Mouse (Mus musculus): ENCODE results near the gene Klk1b5. TPM values are rescaled to one million over a fixed set of nuclear protein-coding genes. Genes with fewer than 3 reads are reported as not detected.

Klk1b5 gene
- not detected for polyA plus RNA-seq (2015; fragmentation: Illumina TruSeq; extraction: RNeasy Lipid Tissue Mini Kit (QIAGEN cat#74804); ENCODE audit: insufficient read depth, low replicate concordance)

GRCm38 (mm10) chr7:44215645-44216044, at the start of gene Klk1b5:
Klk1b5 (plus strand) TSS chr7:44215945.

GRCm38 (mm10) chr7:44187936-44188335, 27.8 kb upstream of the Klk1b5 start, which contains the start of gene Klk1b24:
Klk1b24 (plus strand) TSS chr7:44188236.

GRCm38 (mm10) chr7:44197891-44198290, 17.9 kb upstream of the Klk1b5 start, which contains the start of gene Klk1b3:
Klk1b3 (plus strand) TSS chr7:44198191.

GRCm38 (mm10) chr7:44207135-44207534, 8.6 kb upstream of the Klk1b5 start, which contains the start of gene Klk1b4:
Klk1b4 (plus strand) TSS chr7:44207435.

GRCm38 (mm10) chr7:44225076-44225475, 9.3 kb downstream of the Klk1b5 start, which contains the start of gene Klk1:
Klk1 (plus strand) TSS chr7:44225360.

GRCm38 (mm10) chr7:44235909-44236308, 20.2 kb downstream of the Klk1b5 start, which contains the start of gene Gm36864:
Gm36864 (plus strand) TSS chr7:44236177.

GRCm38 (mm10) chr7:44246055-44246983, 30.6 kb downstream of the Klk1b5 start, which contains the start of the genes 1700028J19Rik and 2410002F23Rik:
1700028J19Rik (minus strand) TSS chr7:44246695.
2410002F23Rik (plus strand) TSS chr7:44246722.

GRCm38 (mm10) chr7:44257278-44257677, 41.5 kb downstream of the Klk1b5 start, which contains the start of gene Acp4:
Acp4 (minus strand) TSS chr7:44257378.

GRCm38 (mm10) chr7:44261147-44261546, 45.4 kb downstream of the Klk1b5 start, which contains the start of gene Gm15517:
Gm15517 (plus strand) TSS chr7:44261447.

Other genes with a start within 250 kb of the Klk1b5 start
- not detected for gene Klk1b1, start 249.2 kb upstream of the Klk1b5 start, polyA plus RNA-seq (2015; fragmentation: Illumina TruSeq; extraction: RNeasy Lipid Tissue Mini Kit (QIAGEN cat#74804); ENCODE audit: insufficient read depth, low replicate concordance)
- gene Klk1b9, start 239.9 kb upstream of the Klk1b5 start, polyA plus RNA-seq (2015; fragmentation: Illumina TruSeq; extraction: RNeasy Lipid Tissue Mini Kit (QIAGEN cat#74804); ENCODE audit: insufficient read depth, low replicate concordance) = not detected
- gene Klk1b11, start 220.1 kb upstream of the Klk1b5 start, polyA plus RNA-seq (2015; fragmentation: Illumina TruSeq; extraction: RNeasy Lipid Tissue Mini Kit (QIAGEN cat#74804); ENCODE audit: insufficient read depth, low replicate concordance) = not detected
- not detected for gene Klk1b26, start 203.8 kb upstream of the Klk1b5 start, polyA plus RNA-seq (2015; fragmentation: Illumina TruSeq; extraction: RNeasy Lipid Tissue Mini Kit (QIAGEN cat#74804); ENCODE audit: insufficient read depth, low replicate concordance)
- 1.4 TPM for gene Klk1b27, start 163.7 kb upstream of the Klk1b5 start, polyA plus RNA-seq (2015; fragmentation: Illumina TruSeq; extraction: RNeasy Lipid Tissue Mini Kit (QIAGEN cat#74804); ENCODE audit: insufficient read depth, low replicate concordance)
- not detected for gene Klk1b21, start 113.6 kb upstream of the Klk1b5 start, polyA plus RNA-seq (2015; fragmentation: Illumina TruSeq; extraction: RNeasy Lipid Tissue Mini Kit (QIAGEN cat#74804); ENCODE audit: insufficient read depth, low replicate concordance)
- gene Klk1b22, start 103.3 kb upstream of the Klk1b5 start, polyA plus RNA-seq (2015; fragmentation: Illumina TruSeq; extraction: RNeasy Lipid Tissue Mini Kit (QIAGEN cat#74804); ENCODE audit: insufficient read depth, low replicate concordance) = not detected
- gene Klk1b16, start 79.2 kb upstream of the Klk1b5 start, polyA plus RNA-seq (2015; fragmentation: Illumina TruSeq; extraction: RNeasy Lipid Tissue Mini Kit (QIAGEN cat#74804); ENCODE audit: insufficient read depth, low replicate concordance) = not detected
- not detected for gene Klk1b24, start 27.7 kb upstream of the Klk1b5 start, polyA plus RNA-seq (2015; fragmentation: Illumina TruSeq; extraction: RNeasy Lipid Tissue Mini Kit (QIAGEN cat#74804); ENCODE audit: insufficient read depth, low replicate concordance)
- not detected for gene Klk1b3, start 17.8 kb upstream of the Klk1b5 start, polyA plus RNA-seq (2015; fragmentation: Illumina TruSeq; extraction: RNeasy Lipid Tissue Mini Kit (QIAGEN cat#74804); ENCODE audit: insufficient read depth, low replicate concordance)
- not detected for gene Klk1b4, start 8.5 kb upstream of the Klk1b5 start, polyA plus RNA-seq (2015; fragmentation: Illumina TruSeq; extraction: RNeasy Lipid Tissue Mini Kit (QIAGEN cat#74804); ENCODE audit: insufficient read depth, low replicate concordance)
- gene Klk1, start 9.4 kb downstream of the Klk1b5 start, polyA plus RNA-seq (2015; fragmentation: Illumina TruSeq; extraction: RNeasy Lipid Tissue Mini Kit (QIAGEN cat#74804); ENCODE audit: insufficient read depth, low replicate concordance) = 8.8 TPM
- gene Gm36864, start 20.2 kb downstream of the Klk1b5 start, polyA plus RNA-seq (2015; fragmentation: Illumina TruSeq; extraction: RNeasy Lipid Tissue Mini Kit (QIAGEN cat#74804); ENCODE audit: insufficient read depth, low replicate concordance) = not detected
- 0.84 TPM for gene 1700028J19Rik, start 30.8 kb downstream of the Klk1b5 start, polyA plus RNA-seq (2015; fragmentation: Illumina TruSeq; extraction: RNeasy Lipid Tissue Mini Kit (QIAGEN cat#74804); ENCODE audit: insufficient read depth, low replicate concordance)
- 112 TPM for gene 2410002F23Rik, start 30.8 kb downstream of the Klk1b5 start, polyA plus RNA-seq (2015; fragmentation: Illumina TruSeq; extraction: RNeasy Lipid Tissue Mini Kit (QIAGEN cat#74804); ENCODE audit: insufficient read depth, low replicate concordance)
- gene Acp4, start 41.4 kb downstream of the Klk1b5 start, polyA plus RNA-seq (2015; fragmentation: Illumina TruSeq; extraction: RNeasy Lipid Tissue Mini Kit (QIAGEN cat#74804); ENCODE audit: insufficient read depth, low replicate concordance) = not detected
- not detected for gene Gm15517, start 45.5 kb downstream of the Klk1b5 start, polyA plus RNA-seq (2015; fragmentation: Illumina TruSeq; extraction: RNeasy Lipid Tissue Mini Kit (QIAGEN cat#74804); ENCODE audit: insufficient read depth, low replicate concordance)
- gene Clec11a, start 91.0 kb downstream of the Klk1b5 start, polyA plus RNA-seq (2015; fragmentation: Illumina TruSeq; extraction: RNeasy Lipid Tissue Mini Kit (QIAGEN cat#74804); ENCODE audit: insufficient read depth, low replicate concordance) = 2.6 TPM
- gene Shank1, start 94.3 kb downstream of the Klk1b5 start, polyA plus RNA-seq (2015; fragmentation: Illumina TruSeq; extraction: RNeasy Lipid Tissue Mini Kit (QIAGEN cat#74804); ENCODE audit: insufficient read depth, low replicate concordance) = 1.8 TPM
- 0.28 TPM for gene Syt3, start 168.2 kb downstream of the Klk1b5 start, polyA plus RNA-seq (2015; fragmentation: Illumina TruSeq; extraction: RNeasy Lipid Tissue Mini Kit (QIAGEN cat#74804); ENCODE audit: insufficient read depth, low replicate concordance)
- not detected for gene 1700008O03Rik, start 169.9 kb downstream of the Klk1b5 start, polyA plus RNA-seq (2015; fragmentation: Illumina TruSeq; extraction: RNeasy Lipid Tissue Mini Kit (QIAGEN cat#74804); ENCODE audit: insufficient read depth, low replicate concordance)
- not detected for gene Lrrc4b, start 213.1 kb downstream of the Klk1b5 start, polyA plus RNA-seq (2015; fragmentation: Illumina TruSeq; extraction: RNeasy Lipid Tissue Mini Kit (QIAGEN cat#74804); ENCODE audit: insufficient read depth, low replicate concordance)
- not detected for gene Aspdh, start 249.4 kb downstream of the Klk1b5 start, polyA plus RNA-seq (2015; fragmentation: Illumina TruSeq; extraction: RNeasy Lipid Tissue Mini Kit (QIAGEN cat#74804); ENCODE audit: insufficient read depth, low replicate concordance)